Comparison of ENCODE assay signal across 8 mouse cellular contexts in genomic region chr5:125164465-125165167, GRCm38 (mm10). TPM values are rescaled to one million over a fixed set of nuclear protein-coding genes. Genes with fewer than 3 reads are reported as not detected.
DNase-seq lines count a peak whose midpoint lies in the region; ATAC-seq and TF ChIP-seq lines count a peak whose summit lies in the region.

No protein-coding gene starts in this region.

- ATAC-seq in embryonic facial prominence, embryonic 15.5 days (ENCODE audit: insufficient number of reproducible peaks, low FRiP score, low TSS enrichment, low read depth) = peak; percentile 54
- ATAC-seq in heart, postnatal 0 days (ENCODE audit: insufficient read depth, low read depth) = peak; percentile 68
- ATAC-seq in midbrain, embryonic 16.5 days = no peak

- H3K9ac ChIP-seq in embryonic facial prominence, embryonic 15.5 days = no peak overlapping the region
- peak overlapping the region; percentile 20; the same call in 1 of the 2 replicates for H3K9ac ChIP-seq in heart, postnatal 0 days (replicated peaks; ENCODE audit: low read depth, low read length)
- H3K9ac ChIP-seq in midbrain, embryonic 16.5 days (ENCODE audit: low read depth, low read length) = no peak overlapping the region

- H3K4me2 ChIP-seq in embryonic facial prominence, embryonic 15.5 days (replicated peaks) = peak overlapping the region; percentile 17; the same call in 1 of the 2 replicates
- H3K4me2 ChIP-seq in heart, postnatal 0 days (ENCODE audit: low read depth, low read length) = no peak overlapping the region
- H3K4me2 ChIP-seq in midbrain, embryonic 16.5 days (ENCODE audit: low read length) = no peak overlapping the region

- H3K27ac ChIP-seq in embryonic facial prominence, embryonic 15.5 days (replicated peaks) = peak overlapping the region; percentile 81
- peak overlapping the region; percentile 65 for H3K27ac ChIP-seq in heart, postnatal 0 days (ENCODE audit: low read depth)
- peak overlapping the region; percentile 66 for H3K27ac ChIP-seq in midbrain, embryonic 16.5 days (ENCODE audit: low read length)

- H3K27me3 ChIP-seq in embryonic facial prominence, embryonic 15.5 days = no peaks in the 10 kb centered on the region
- no peaks in the 10 kb centered on the region for H3K27me3 ChIP-seq in heart, postnatal 0 days (ENCODE audit: control insufficient read depth, insufficient read depth, low read length)
- H3K27me3 ChIP-seq in midbrain, embryonic 16.5 days (ENCODE audit: control insufficient read depth, insufficient read depth, low read depth, low read length) = no peaks in the 10 kb centered on the region

- no peak overlapping the region for H3K4me3 ChIP-seq in embryonic facial prominence, embryonic 15.5 days (replicated peaks)
- no peak overlapping the region for H3K4me3 ChIP-seq in heart, postnatal 0 days (ENCODE audit: low read depth, low read length)
- H3K4me3 ChIP-seq in midbrain, embryonic 16.5 days (ENCODE audit: low read depth, low read length) = no peak overlapping the region

- TF ChIP-seq CTCF in heart, postnatal 0 days (IDR thresholded peaks at IDR 0.05; ENCODE audit: low read depth) = no peak

- DNase-seq in 3134 (ENCODE audit: extremely low read depth, insufficient read length, low spot score) (peak; percentile 65), adipocyte (ENCODE audit: low spot score) (peak; percentile 94)
- peak; percentile 79 for DNase-seq in heart, postnatal 0 days (ENCODE audit: low spot score)
- DNase-seq in kidney, postnatal 14 days = peak; percentile 91
- DNase-seq in B cell, adult 2 months = no peak
- no peak for DNase-seq in thymus, postnatal 0 days (ENCODE audit: low spot score)

- no peak for TF ChIP-seq EP300 in heart, postnatal 0 days (IDR thresholded peaks at IDR 0.05; ENCODE audit: low read depth)

- peaks cover 85% of the 10 kb centered on the region for H3K4me1 ChIP-seq in embryonic facial prominence, embryonic 15.5 days
- peaks cover 64% of the 10 kb centered on the region for H3K4me1 ChIP-seq in heart, postnatal 0 days (ENCODE audit: control insufficient read depth, insufficient read depth)
- peaks cover 52% of the 10 kb centered on the region for H3K4me1 ChIP-seq in midbrain, embryonic 16.5 days (ENCODE audit: control insufficient read depth, insufficient read depth, low read length)

- WGBS in embryonic facial prominence, embryonic 15.5 days = 17% methylated on average over 12 of the region's 12 CpGs
- 21% methylated on average over 12 of the region's 12 CpGs for WGBS in heart, postnatal 0 days
- WGBS in midbrain, embryonic 16.5 days = 31% methylated on average over 12 of the region's 12 CpGs

- H3K36me3 ChIP-seq in embryonic facial prominence, embryonic 15.5 days = no peaks in the 10 kb centered on the region
- no peaks in the 10 kb centered on the region for H3K36me3 ChIP-seq in heart, postnatal 0 days (replicated peaks; ENCODE audit: control insufficient read depth, insufficient read depth, low read length)
- no peaks in the 10 kb centered on the region for H3K36me3 ChIP-seq in midbrain, embryonic 16.5 days (ENCODE audit: control insufficient read depth, insufficient read depth, low read length)

- H3K9me3 ChIP-seq in embryonic facial prominence, embryonic 15.5 days (replicated peaks) = no peaks in the 10 kb centered on the region
- no peaks in the 10 kb centered on the region for H3K9me3 ChIP-seq in heart, postnatal 0 days (replicated peaks; ENCODE audit: control insufficient read depth, low read length)
- H3K9me3 ChIP-seq in midbrain, embryonic 16.5 days (replicated peaks; ENCODE audit: control insufficient read depth, low read length, poor library complexity, severe bottlenecking) = no peaks in the 10 kb centered on the region

RNA-seq across cellular contexts. Expression of gene Ncor2, which starts 14.4 kb away (rescaled TPM):
- polyA plus RNA-seq in embryonic facial prominence, embryonic 15.5 days (2015; fragmentation: Nextera tagmentation; extraction: Ambion mirVana) = 39.3 and 41.8 TPM in 2 replicates
- total RNA-seq in heart, postnatal 0 days (2014; rRNA removed; ENCODE audit: low replicate concordance) = 21.6 and 73.8 TPM in 2 replicates
- 14.3 and 15.5 TPM in 2 replicates for polyA plus RNA-seq in heart, postnatal 0 days (2015; fragmentation: Nextera tagmentation; extraction: Ambion mirVana)
- polyA plus RNA-seq in midbrain, embryonic 16.5 days (2015; fragmentation: Nextera tagmentation; extraction: Ambion mirVana) = 19.9 and 22.9 TPM in 2 replicates
- polyA plus RNA-seq in thymus, postnatal 0 days (2015; fragmentation: Nextera tagmentation; extraction: Ambion mirVana) = 14.3 and 19.8 TPM in 2 replicates

Comparison
In these comparisons a context has a peak if more than half of its experiments do, and no peak if none do; other contexts are left out.
1. DNase-seq: peak in 3134 (single experiment), adipocyte (single experiment), heart, postnatal 0 days (single experiment) and kidney, postnatal 14 days (single experiment); none in B cell, adult 2 months (0 of 2) and thymus, postnatal 0 days (single experiment).
2. Peak in every context shown above with its lines, with median percentiles within 50 percentile points of each other: H3K27ac ChIP-seq.